Mouse (Mus musculus): Measurements from ENCODE around the gene Fam196b. TPM values are rescaled to one million over a fixed set of nuclear protein-coding genes. Genes with fewer than 3 reads are reported as not detected.

Gene Fam196b
- total and polyA plus RNA-seq, 2 experiments = not detected

GRCm38 (mm10) chr11:34284124-34284808 is 30.4 kb upstream of the Fam196b start:
- Histone ChIP-seq H3K4me3 (ENCODE audit: insufficient read depth, low read depth, low read length) (no peak overlapping the region), H3K4me1 (ENCODE audit: control insufficient read depth, insufficient read depth, low read length) (no peaks in the 10 kb centered on the region), H3K9ac (ENCODE audit: low read depth, low read length) (no peak overlapping the region), H3K27ac (replicated peaks; ENCODE audit: insufficient read depth, low read depth, low read length) (no peak overlapping the region), H3K36me3 (ENCODE audit: control insufficient read depth, insufficient read depth, low read length) (no peaks in the 10 kb centered on the region), H3K27me3 (ENCODE audit: control insufficient read depth, insufficient read depth, low read length) (no peaks in the 10 kb centered on the region), H3K79me2 (ENCODE audit: control insufficient read depth, insufficient read depth, low read length) (no peaks in the 10 kb centered on the region)
- WGBS = 74% methylated on average over 13 of the region's 13 CpGs
- no peak for DNase-seq (ENCODE audit: extremely low read depth, low read depth, low spot score)
- TF ChIP-seq POLR2A (IDR thresholded peaks at IDR 0.05; ENCODE audit: extremely low read depth, insufficient read depth, low read length) (no peak), CTCF (IDR thresholded peaks at IDR 0.05; ENCODE audit: low read depth, low read length) (no peak)

GRCm38 (mm10) chr11:34290265-34290664 is 24.4 kb upstream of the Fam196b start:
- no peaks in the 10 kb centered on the region for H3K27me3 ChIP-seq (ENCODE audit: control insufficient read depth, insufficient read depth, low read length)
- no peak for TF ChIP-seq CTCF (IDR thresholded peaks at IDR 0.05; ENCODE audit: low read depth, low read length)
- TF ChIP-seq POLR2A (IDR thresholded peaks at IDR 0.05; ENCODE audit: extremely low read depth, insufficient read depth, low read length) = no peak
- H3K9ac ChIP-seq (ENCODE audit: low read depth, low read length) = no peak overlapping the region
- H3K27ac ChIP-seq (replicated peaks; ENCODE audit: insufficient read depth, low read depth, low read length) = no peak overlapping the region
- WGBS = 38% methylated on average over 4 of the region's 4 CpGs
- H3K4me3 ChIP-seq (ENCODE audit: insufficient read depth, low read depth, low read length) = no peak overlapping the region
- no peaks in the 10 kb centered on the region for H3K79me2 ChIP-seq (ENCODE audit: control insufficient read depth, insufficient read depth, low read length)
- no peaks in the 10 kb centered on the region for H3K4me1 ChIP-seq (ENCODE audit: control insufficient read depth, insufficient read depth, low read length)
- no peaks in the 10 kb centered on the region for H3K36me3 ChIP-seq (ENCODE audit: control insufficient read depth, insufficient read depth, low read length)
- DNase-seq (ENCODE audit: extremely low read depth, low read depth, low spot score) = no peak

GRCm38 (mm10) chr11:34290708-34291107 is 23.9 kb upstream of the Fam196b start:
- no peak for DNase-seq (ENCODE audit: extremely low read depth, low read depth, low spot score)
- no peak overlapping the region for H3K4me3 ChIP-seq (ENCODE audit: insufficient read depth, low read depth, low read length)
- no peaks in the 10 kb centered on the region for H3K4me1 ChIP-seq (ENCODE audit: control insufficient read depth, insufficient read depth, low read length)
- WGBS = 28% methylated on average over 2 of the region's 2 CpGs
- TF ChIP-seq POLR2A (IDR thresholded peaks at IDR 0.05; ENCODE audit: extremely low read depth, insufficient read depth, low read length) = no peak
- no peak for TF ChIP-seq CTCF (IDR thresholded peaks at IDR 0.05; ENCODE audit: low read depth, low read length)
- no peaks in the 10 kb centered on the region for H3K27me3 ChIP-seq (ENCODE audit: control insufficient read depth, insufficient read depth, low read length)
- no peaks in the 10 kb centered on the region for H3K36me3 ChIP-seq (ENCODE audit: control insufficient read depth, insufficient read depth, low read length)
- H3K9ac ChIP-seq (ENCODE audit: low read depth, low read length) = no peak overlapping the region
- no peak overlapping the region for H3K27ac ChIP-seq (replicated peaks; ENCODE audit: insufficient read depth, low read depth, low read length)
- no peaks in the 10 kb centered on the region for H3K79me2 ChIP-seq (ENCODE audit: control insufficient read depth, insufficient read depth, low read length)

- no peak for DNase-seq (ENCODE audit: extremely low read depth, low read depth, low spot score)
- no peak for TF ChIP-seq POLR2A (IDR thresholded peaks at IDR 0.05; ENCODE audit: extremely low read depth, insufficient read depth, low read length)
- no peak for TF ChIP-seq CTCF (IDR thresholded peaks at IDR 0.05; ENCODE audit: low read depth, low read length)
- Histone ChIP-seq H3K27ac (replicated peaks; ENCODE audit: insufficient read depth, low read depth, low read length) (no peak overlapping the region), H3K79me2 (ENCODE audit: control insufficient read depth, insufficient read depth, low read length) (no peaks in the 10 kb centered on the region), H3K4me1 (ENCODE audit: control insufficient read depth, insufficient read depth, low read length) (no peaks in the 10 kb centered on the region), H3K9ac (ENCODE audit: low read depth, low read length) (no peak overlapping the region), H3K4me3 (ENCODE audit: insufficient read depth, low read depth, low read length) (no peak overlapping the region), H3K36me3 (ENCODE audit: control insufficient read depth, insufficient read depth, low read length) (no peaks in the 10 kb centered on the region), H3K27me3 (ENCODE audit: control insufficient read depth, insufficient read depth, low read length) (no peaks in the 10 kb centered on the region)
- 57% methylated on average over 3 of the region's 3 CpGs for WGBS
Observed at GRCm38 (mm10) chr11:34291304-34291703, 23.3 kb upstream of the Fam196b start.

- TF ChIP-seq POLR2A (IDR thresholded peaks at IDR 0.05; ENCODE audit: extremely low read depth, insufficient read depth, low read length) (no peak), CTCF (IDR thresholded peaks at IDR 0.05; ENCODE audit: low read depth, low read length) (no peak)
Observed at GRCm38 (mm10) chr11:34297698-34298378, 16.8 kb upstream of the Fam196b start.

GRCm38 (mm10) chr11:34299550-34299949 is 15.1 kb upstream of the Fam196b start:
- WGBS = 81% methylated on average over 1 of the region's 1 CpGs
- 0 out of 2 replicates have a peak, but pooled peaks cover 2% of the 10 kb centered on the region for H3K27me3 ChIP-seq (ENCODE audit: control insufficient read depth, insufficient read depth, low read length)
- no peak for TF ChIP-seq CTCF (IDR thresholded peaks at IDR 0.05; ENCODE audit: low read depth, low read length)
- TF ChIP-seq POLR2A (IDR thresholded peaks at IDR 0.05; ENCODE audit: extremely low read depth, insufficient read depth, low read length) = no peak
- H3K79me2 ChIP-seq (ENCODE audit: control insufficient read depth, insufficient read depth, low read length) = no peaks in the 10 kb centered on the region
- no peak overlapping the region for H3K9ac ChIP-seq (ENCODE audit: low read depth, low read length)
- no peaks in the 10 kb centered on the region for H3K4me1 ChIP-seq (ENCODE audit: control insufficient read depth, insufficient read depth, low read length)
- DNase-seq (ENCODE audit: extremely low read depth, low read depth, low spot score) = no peak
- H3K36me3 ChIP-seq (ENCODE audit: control insufficient read depth, insufficient read depth, low read length) = no peaks in the 10 kb centered on the region
- H3K4me3 ChIP-seq (ENCODE audit: insufficient read depth, low read depth, low read length) = no peak overlapping the region
- no peak overlapping the region for H3K27ac ChIP-seq (replicated peaks; ENCODE audit: insufficient read depth, low read depth, low read length)

More at GRCm38 (mm10) chr11:34297698-34298378, 16.8 kb upstream of the Fam196b start:
- Histone ChIP-seq H3K36me3 (ENCODE audit: control insufficient read depth, insufficient read depth, low read length) (no peaks in the 10 kb centered on the region), H3K4me1 (ENCODE audit: control insufficient read depth, insufficient read depth, low read length) (no peaks in the 10 kb centered on the region), H3K9ac (ENCODE audit: low read depth, low read length) (no peak overlapping the region), H3K27me3 (ENCODE audit: control insufficient read depth, insufficient read depth, low read length) (0 out of 2 replicates have a peak, but pooled peaks cover 2% of the 10 kb centered on the region), H3K79me2 (ENCODE audit: control insufficient read depth, insufficient read depth, low read length) (no peaks in the 10 kb centered on the region), H3K27ac (replicated peaks; ENCODE audit: insufficient read depth, low read depth, low read length) (no peak overlapping the region), H3K4me3 (ENCODE audit: insufficient read depth, low read depth, low read length) (no peak overlapping the region)
- WGBS = 90% methylated on average over 5 of the region's 5 CpGs
- no peak for DNase-seq (ENCODE audit: extremely low read depth, low read depth, low spot score)

Data from liver, adult 2 months (tissue).